Comparison of ENCODE assay signal across 9 mouse cellular contexts in genomic region chr7:99858175-99858812, GRCm38 (mm10). TPM values are rescaled to one million over a fixed set of nuclear protein-coding genes. Genes with fewer than 3 reads are reported as not detected.
DNase-seq lines count a peak whose midpoint lies in the region; ATAC-seq and TF ChIP-seq lines count a peak whose summit lies in the region.
"Had no signal": no experiment of that assay in that cellular context is flagged by ENCODE, and none has a peak within 500 bp of the region (broad histone marks: within the 10 kb centered on the region; RNA-seq: fewer than 3 reads in every experiment).

No protein-coding gene starts in this region.

- no peaks in the 10 kb centered on the region; the same call in 1 of the 2 replicates for H3K36me3 ChIP-seq in testis, adult 2 months (ENCODE audit: control insufficient read depth, insufficient read depth, low read length)
- H3K36me3 ChIP-seq in liver, embryonic 15.5 days (replicated peaks) = peaks cover 31% of the 10 kb centered on the region

- peak overlapping the region; percentile 98 for H3K4me3 ChIP-seq in testis, adult 2 months (ENCODE audit: control insufficient read depth, low read depth, low read length)
- peak overlapping the region; percentile 74 for H3K4me3 ChIP-seq in liver, embryonic 15.5 days (replicated peaks)

- no peaks in the 10 kb centered on the region for H3K9me3 ChIP-seq in liver, embryonic 15.5 days (replicated peaks)

- peak; percentile 27; the same call in 1 of the 2 replicates for ATAC-seq in cerebellum, adult (ENCODE audit: insufficient number of reproducible peaks, low FRiP score, low TSS enrichment)
- ATAC-seq in liver, embryonic 15.5 days (ENCODE audit: insufficient read depth) = peak; percentile 51

- H3K27ac ChIP-seq in testis, adult 2 months (ENCODE audit: control insufficient read depth, insufficient read depth, low read depth, low read length) = peak overlapping the region; percentile 68; the same call in 1 of the 2 replicates
- peak overlapping the region; percentile 57 for H3K27ac ChIP-seq in liver, embryonic 15.5 days (replicated peaks)

- under 1% methylated on average over 19 of the region's 19 CpGs for WGBS in liver, embryonic 15.5 days (ENCODE audit: insufficient replicate concordance)

- peaks cover 4% of the 10 kb centered on the region for H3K4me1 ChIP-seq in testis, adult 2 months (ENCODE audit: control insufficient read depth, insufficient read depth, low read length)
- H3K4me1 ChIP-seq in liver, embryonic 15.5 days (replicated peaks) = peaks cover 27% of the 10 kb centered on the region

- H3K9ac ChIP-seq in liver, embryonic 15.5 days = peak overlapping the region; percentile 71

- DNase-seq in cerebellum, postnatal 36 days = no peak
- DNase-seq in testis, postnatal 14 days (ENCODE audit: low spot score) = no peak
- DNase-seq in B cell, adult 2 months = no peak
- no peak for DNase-seq in right cerebral cortex, postnatal 4 days
- no peak for DNase-seq in layer of hippocampus, postnatal 36 days

- TF ChIP-seq CTCF in testis, adult 2 months (IDR thresholded peaks at IDR 0.05; ENCODE audit: control insufficient read depth, insufficient read depth, insufficient replicate concordance, low read depth, low read length) = no peak

- H3K27me3 ChIP-seq in testis, adult 2 months (ENCODE audit: control insufficient read depth, insufficient read depth, low read length) = no peaks in the 10 kb centered on the region
- 0 out of 2 replicates have a peak, but pooled peaks cover 15% of the 10 kb centered on the region for H3K27me3 ChIP-seq in liver, embryonic 15.5 days

- peak overlapping the region; percentile 79 for H3K4me2 ChIP-seq in liver, embryonic 15.5 days

- TF ChIP-seq POLR2A in testis, adult 2 months (IDR thresholded peaks at IDR 0.05; ENCODE audit: control insufficient read depth, low read depth, low read length) = no peak

RNA-seq across cellular contexts. Expression of gene Xrra1, which starts 0.6 kb away (rescaled TPM):
- 268 and 301 TPM in 2 replicates for polyA plus RNA-seq in testis, adult 2 months (2012; rRNA removed)
- not detected in 2 replicates for polyA plus RNA-seq in liver, embryonic 15.5 days (2015; fragmentation: Nextera tagmentation; extraction: Ambion mirVana)
- 1 to 10 TPM in 1 of 2 experiments, under 1 TPM in 1; 0.72 to 1.3 TPM for total RNA-seq in layer of hippocampus, postnatal 36 days (2021)
- total RNA-seq: neutrophil, adult 5-6 weeks had no signal

RNA-seq across cellular contexts. Expression of gene Spcs2, which starts 5.0 kb away (rescaled TPM):
- polyA plus RNA-seq in testis, adult 2 months (2012; rRNA removed) = 142 and 204 TPM in 2 replicates
- 169 and 193 TPM in 2 replicates for polyA plus RNA-seq in liver, embryonic 15.5 days (2015; fragmentation: Nextera tagmentation; extraction: Ambion mirVana)
- total RNA-seq in layer of hippocampus, postnatal 36 days (2021) = 100 to 1,000 TPM; 103 to 106 TPM

RNA-seq across cellular contexts. Expression of gene Neu3, which starts 30.1 kb away (rescaled TPM):
- 0.87 and 0.91 TPM in 2 replicates for polyA plus RNA-seq in testis, adult 2 months (2012; rRNA removed)
- polyA plus RNA-seq in liver, embryonic 15.5 days (2015; fragmentation: Nextera tagmentation; extraction: Ambion mirVana) = 4.9 and 5.4 TPM in 2 replicates
- 1 to 10 TPM; 2.4 to 2.7 TPM for total RNA-seq in layer of hippocampus, postnatal 36 days (2021)

Comparison
In these comparisons a context has a peak if more than half of its experiments do, and no peak if none do; other contexts are left out.
1. RNA of gene Xrra1, which starts 0.6 kb away (polyA plus RNA-seq): 268 to 301 TPM in testis, adult 2 months; not detected in liver, embryonic 15.5 days; every median in the first group is over 100 times any median in the second.